Mouse (Mus musculus): ENCODE data around the gene Vps16.

The Vps16 gene

GRCm38 (mm10) chr2:130421781-130422620, 2.1 kb upstream of the Vps16 start:
- no peak for DNase-seq (ENCODE audit: low spot score)

DNA sequence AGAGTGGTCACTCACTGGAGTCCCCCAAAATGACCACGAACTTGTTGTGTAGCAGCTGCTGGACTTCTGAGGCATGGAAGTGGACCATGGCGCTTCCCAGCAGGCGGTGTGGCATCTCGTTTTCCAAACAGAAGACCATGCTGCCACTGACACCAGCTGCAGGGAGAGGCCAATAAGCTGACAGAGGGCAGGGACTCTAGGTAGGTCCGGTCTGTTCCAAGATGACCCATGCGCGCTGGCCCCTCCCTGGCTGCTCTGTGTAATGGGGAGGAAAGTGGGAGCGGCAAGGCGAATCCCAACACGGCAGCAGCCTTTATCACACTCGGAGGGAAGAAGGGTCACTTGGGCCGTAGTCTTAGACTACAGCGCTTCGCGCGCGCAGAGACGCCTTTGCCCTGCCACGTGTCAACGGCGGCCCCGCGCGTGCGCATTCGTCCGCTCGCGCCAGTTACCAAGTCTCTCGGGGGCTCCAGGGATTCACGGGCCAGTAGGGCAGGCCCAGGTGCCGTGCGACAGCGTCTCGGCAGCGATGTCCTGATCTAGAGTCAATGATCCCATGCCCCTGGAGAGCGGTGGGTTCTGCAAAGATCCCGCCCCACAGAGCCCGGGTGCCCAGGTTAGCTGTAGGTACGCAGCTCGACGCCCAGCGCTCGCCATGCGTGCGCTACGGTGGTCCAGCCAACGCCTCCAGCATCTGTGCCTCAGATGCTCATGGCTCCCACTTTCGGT, 578 bp upstream of the Vps16 start:
- peak; percentile 81 for DNase-seq (ENCODE audit: low spot score)

GRCm38 (mm10) chr2:130425112-130425511, 973 bp downstream of the Vps16 start:
- peak; percentile 55 for DNase-seq (ENCODE audit: low spot score)

DNA sequence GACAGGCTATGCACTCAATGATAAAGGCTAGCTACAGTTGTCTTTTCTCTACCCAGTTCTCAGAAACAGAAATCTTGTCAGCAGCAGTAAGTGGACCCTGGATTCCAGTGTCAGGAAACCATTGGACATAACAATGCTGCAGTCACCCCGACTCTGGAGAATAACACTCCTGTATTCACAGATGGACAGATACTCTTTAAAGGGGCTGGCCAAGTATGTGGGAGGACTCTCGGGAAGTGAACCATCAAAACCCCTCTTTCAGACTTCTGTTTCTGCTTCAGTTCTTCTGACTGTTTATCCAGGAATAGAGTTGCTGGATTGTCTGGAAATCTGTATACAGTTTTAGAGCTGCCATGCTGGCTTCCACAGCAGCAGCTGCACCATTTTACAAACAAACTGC, 5.7 kb downstream of the Vps16 start:
- DNase-seq (ENCODE audit: low spot score) = no peak

DNA sequence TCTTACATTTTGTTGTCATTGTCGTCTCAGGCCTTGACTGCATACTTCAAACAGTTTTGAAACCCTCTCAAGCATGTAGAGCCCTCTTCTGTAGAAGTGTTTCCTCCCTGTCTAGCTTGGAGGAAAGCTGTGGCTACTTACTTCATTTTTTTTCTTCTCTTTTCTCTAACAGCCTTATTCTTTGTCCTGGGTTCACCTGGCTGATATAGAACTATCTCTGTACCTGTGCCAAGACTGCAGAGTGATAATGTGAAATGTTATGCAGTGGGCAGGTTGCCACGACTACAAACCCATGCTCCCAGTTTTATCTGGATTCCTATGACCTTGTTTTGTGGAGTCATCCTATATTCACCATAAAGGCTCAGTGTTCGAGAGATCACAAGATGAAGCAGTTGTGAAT, 6.3 kb downstream of the Vps16 start:
- DNase-seq (ENCODE audit: low spot score) = no peak

- DNase-seq (ENCODE audit: low spot score) = no peak
These were observed 8.0 kb downstream of the Vps16 start for GRCm38 (mm10) chr2:130432157-130432556.

GRCm38 (mm10) chr2:130433152-130433551, 9.0 kb downstream of the Vps16 start:
- DNase-seq (ENCODE audit: low spot score) = peak; percentile 43

- no peak for DNase-seq (ENCODE audit: low spot score)
These were observed 12.6 kb downstream of the Vps16 start for GRCm38 (mm10) chr2:130436769-130437168.

GRCm38 (mm10) chr2:130438861-130439260, 14.7 kb downstream of the Vps16 start:
- no peak for DNase-seq (ENCODE audit: low spot score)

DNA sequence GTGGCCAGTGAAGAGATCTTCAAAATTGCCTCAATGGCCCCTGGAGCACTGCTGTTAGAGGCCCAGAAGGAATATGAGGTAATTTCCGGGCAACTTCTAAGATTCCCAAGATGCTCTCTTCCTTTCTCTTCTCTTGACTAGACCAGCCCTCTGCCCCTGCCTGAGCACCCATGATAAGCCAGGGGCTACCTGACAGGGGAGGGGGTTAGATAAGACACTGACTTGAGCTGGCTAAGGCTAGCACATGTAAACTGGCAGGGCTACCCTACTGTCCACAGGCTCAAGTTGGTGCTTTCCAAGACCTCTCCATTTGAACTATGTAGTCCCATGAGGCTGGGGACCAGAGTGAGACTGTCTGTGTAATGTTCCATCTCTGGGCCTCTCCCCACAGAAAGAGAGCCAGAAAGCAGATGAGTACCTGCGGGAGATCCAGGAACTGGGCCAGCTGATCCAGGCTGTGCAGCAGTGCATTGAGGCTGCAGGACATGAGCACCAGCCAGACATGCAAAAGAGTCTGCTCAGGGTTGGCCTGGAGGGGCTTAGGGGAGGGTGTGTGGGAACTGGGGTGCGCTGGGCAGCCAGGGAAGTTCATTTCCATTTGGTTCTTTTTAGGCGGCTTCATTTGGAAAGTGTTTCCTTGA, 15.8 kb downstream of the Vps16 start:
- no peak for DNase-seq (ENCODE audit: low spot score)

DNA sequence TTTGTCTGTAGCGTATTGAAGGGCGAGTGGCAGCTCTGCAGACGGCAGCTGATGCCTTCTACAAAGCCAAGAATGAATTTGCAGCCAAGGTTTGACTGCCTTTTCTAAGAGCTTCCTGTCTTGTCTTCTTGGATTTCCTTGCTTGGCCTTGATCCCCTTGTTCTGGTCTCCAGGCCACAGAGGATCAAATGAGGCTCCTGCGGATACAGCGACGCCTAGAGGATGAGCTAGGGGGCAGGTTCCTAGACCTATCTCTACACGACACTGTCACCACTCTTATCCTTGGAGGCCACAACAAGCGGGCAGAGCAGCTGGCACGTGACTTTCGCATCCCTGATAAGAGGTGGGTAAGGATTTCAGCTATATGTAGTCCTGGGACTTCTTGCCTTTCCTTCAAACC, 18.0 kb downstream of the Vps16 start:
- DNase-seq (ENCODE audit: low spot score) = no peak

- no peak for DNase-seq (ENCODE audit: low spot score)
These were observed 24.3 kb downstream of the Vps16 start for GRCm38 (mm10) chr2:130448449-130448848.

GRCm38 (mm10) chr2:130449021-130449793, 25.1 kb downstream of the Vps16 start:
- peak; percentile 64 for DNase-seq (ENCODE audit: low spot score)

GRCm38 (mm10) chr2:130449794-130450433, 25.8 kb downstream of the Vps16 start, which contains the start of gene Ptpra:
Gene Ptpra, plus strand, starts transcription at chr2:130450278.
- DNase-seq (ENCODE audit: low spot score) = peak; percentile 88

GRCm38 (mm10) chr2:130450434-130450796, 26.3 kb downstream of the Vps16 start:
- peak; percentile 67 for DNase-seq (ENCODE audit: low spot score)

DNA sequence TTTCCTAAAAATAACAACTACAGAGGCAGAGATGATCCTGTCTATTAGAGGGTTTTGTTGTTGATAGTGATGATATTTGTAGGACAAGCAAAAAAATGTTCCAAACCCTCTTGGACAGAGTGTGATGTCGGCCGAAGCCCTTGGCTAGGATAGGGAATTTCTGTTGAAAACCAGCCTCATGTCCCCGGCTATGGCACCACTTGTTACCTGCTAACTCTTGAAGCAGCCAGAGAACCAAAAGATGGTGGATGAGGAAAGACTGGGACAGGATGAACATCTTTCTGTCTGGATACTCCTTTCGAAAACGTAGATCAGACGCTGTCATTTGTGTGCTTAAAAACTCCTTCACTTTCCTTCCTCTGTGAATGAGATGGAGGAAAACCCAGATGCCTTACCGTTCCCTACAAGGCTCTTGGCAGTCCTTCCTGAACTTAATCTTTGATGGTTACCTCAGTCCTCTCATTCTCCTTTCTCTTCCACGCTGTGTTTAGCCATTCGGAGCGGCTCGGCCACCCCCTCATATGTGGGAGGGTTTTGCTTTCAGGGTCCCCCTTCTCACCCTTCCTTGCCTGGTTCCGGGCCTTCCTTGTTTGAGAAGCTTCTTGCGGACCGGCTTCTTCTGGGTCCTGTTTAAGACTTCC, 27.1 kb downstream of the Vps16 start:
- DNase-seq (ENCODE audit: low spot score) = no peak

- no peak for DNase-seq (ENCODE audit: low spot score)
These were observed 27.6 kb downstream of the Vps16 start for GRCm38 (mm10) chr2:130451727-130452090.

DNA sequence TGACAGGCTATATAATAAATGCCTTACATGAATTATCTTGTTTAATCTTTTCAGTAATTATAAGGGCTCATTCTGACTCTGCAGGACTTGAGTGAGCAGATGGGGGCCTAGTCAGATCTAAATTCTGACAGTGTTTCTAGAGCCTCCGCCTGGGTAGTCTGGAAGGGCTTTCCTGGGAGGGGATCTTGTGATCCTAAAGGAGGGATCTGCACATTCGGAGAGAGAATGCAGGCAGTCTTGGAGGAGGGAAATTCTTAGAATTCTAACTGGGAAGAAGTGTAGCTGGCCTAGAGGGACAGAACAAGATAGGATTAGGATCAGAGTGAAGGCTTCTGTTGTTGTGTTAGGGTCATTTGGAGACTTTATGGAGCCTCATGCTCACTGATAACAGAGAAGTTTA, 28.1 kb downstream of the Vps16 start:
- no peak for DNase-seq (ENCODE audit: low spot score)

- no peak for DNase-seq (ENCODE audit: low spot score)
These were observed 29.3 kb downstream of the Vps16 start for GRCm38 (mm10) chr2:130453421-130453820.

GRCm38 (mm10) chr2:130454748-130455370, 30.7 kb downstream of the Vps16 start:
- DNase-seq (ENCODE audit: low spot score) = no peak

DNA sequence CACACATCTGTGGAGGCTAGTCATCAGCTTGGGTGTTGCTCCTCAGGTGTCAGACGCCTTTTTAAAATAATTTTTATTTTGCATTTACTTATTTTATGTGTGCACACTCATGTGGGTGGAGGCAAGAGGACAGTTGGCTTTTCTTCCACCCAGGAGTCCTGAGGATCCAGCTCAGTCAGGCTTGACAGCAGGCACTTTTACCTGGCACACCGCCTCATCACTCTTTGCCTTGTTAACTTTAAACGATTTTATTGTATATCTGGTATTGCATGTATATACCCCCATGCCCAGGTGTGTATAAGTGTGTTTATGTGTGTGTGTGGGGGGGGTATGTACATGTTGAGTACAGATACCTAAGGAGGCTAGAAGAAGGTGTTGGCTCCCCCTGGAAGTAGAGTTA, 33.7 kb downstream of the Vps16 start:
- DNase-seq (ENCODE audit: low spot score) = no peak
